Mouse (Mus musculus): ENCODE measurements at regions not wholly inside any gene's neighbourhood (a gene's known extent, or its start where the extent isn't known, plus 50 kb on each side); places are given as distances from the start of the nearest gene placed in this dataset.

DNA sequence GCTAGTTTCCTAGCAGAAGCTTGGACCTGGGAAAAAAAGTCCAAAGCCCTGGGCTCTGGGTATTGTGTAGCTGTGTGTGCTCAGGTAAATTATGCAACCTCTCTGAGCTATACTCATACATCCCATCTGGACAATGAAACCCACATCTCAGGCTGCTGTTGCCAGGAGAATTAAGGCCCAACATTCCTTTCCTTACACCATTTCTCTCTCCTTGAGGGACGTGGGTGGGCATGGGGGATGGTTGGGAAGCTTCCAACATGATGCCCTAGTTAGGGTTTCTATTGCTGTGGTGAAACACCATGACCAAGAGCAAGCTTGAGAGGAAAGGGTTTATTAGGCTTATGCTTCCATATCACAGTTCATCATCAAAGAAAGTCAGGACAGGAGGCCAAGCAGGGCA is 99.1 kb upstream of the Fstl4 start:
- TF ChIP-seq EP300 (IDR thresholded peaks at IDR 0.05; ENCODE audit: low read depth) (no peak), CTCF (IDR thresholded peaks at IDR 0.05; ENCODE audit: low read depth) (no peak)

Data from liver, postnatal 0 days (tissue).